Mouse (Mus musculus) heart, postnatal 4 days (tissue): ENCODE results near the gene Gm5089. TPM values are rescaled to one million over a fixed set of nuclear protein-coding genes. Genes with fewer than 3 reads are reported as not detected.

Source experiments
- DNase-seq: peaks from one replicate; pipeline ENCODE4 v3.0.0; 2021
- total RNA-seq, 2 experiments: library from RNA; stranded (reverse); gene quantifications; 2 replicates each; pipeline ENCODE4 v1.2.3; 2021

Gm5089 gene
- not detected for total RNA-seq

GRCm38 (mm10) chr14:122450496-122451382 lies at the start of gene Gm5089:
Gene Gm5089, minus strand, starts transcription at chr14:122451115.
- no peak for DNase-seq

GRCm38 (mm10) chr14:122492015-122492414 lies 41.1 kb upstream of the Gm5089 start:
- DNase-seq = no peak

GRCm38 (mm10) chr14:122491521-122491920 lies 40.6 kb upstream of the Gm5089 start:
- no peak for DNase-seq

- DNase-seq = no peak
These were observed 39.8 kb upstream of the Gm5089 start, which contains the start of gene Gm10837 for GRCm38 (mm10) chr14:122490441-122491328. Gene Gm10837, plus strand, starts transcription at chr14:122490586.

- DNase-seq = no peak
These were observed 38.9 kb upstream of the Gm5089 start for GRCm38 (mm10) chr14:122489686-122490414.

- no peak for DNase-seq
These were observed 38.1 kb upstream of the Gm5089 start for GRCm38 (mm10) chr14:122489041-122489440.

DNA sequence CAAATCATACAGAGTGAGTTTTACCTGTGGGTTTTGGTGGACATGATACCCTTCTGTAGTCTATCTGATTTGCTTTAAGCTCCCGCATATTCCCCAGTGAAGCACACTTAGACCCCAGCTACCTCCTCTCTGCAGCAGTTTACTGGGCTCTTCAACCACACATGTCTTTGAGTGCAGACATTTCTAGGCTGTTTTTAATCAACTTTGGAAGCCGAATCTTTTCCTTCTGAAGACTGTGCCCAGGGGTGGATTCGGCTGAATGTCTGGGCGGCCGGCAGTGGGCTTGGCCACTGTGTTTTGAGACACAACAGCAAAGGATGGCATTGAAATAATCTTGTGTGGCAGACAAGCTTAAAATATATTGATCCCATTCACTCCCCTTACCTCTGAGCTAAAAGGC lies 36.5 kb upstream of the Gm5089 start:
- DNase-seq = no peak

GRCm38 (mm10) chr14:122486611-122487010 lies 35.7 kb upstream of the Gm5089 start:
- no peak for DNase-seq

GRCm38 (mm10) chr14:122485635-122486181 lies 34.8 kb upstream of the Gm5089 start:
- DNase-seq = no peak

- DNase-seq = no peak
These were observed 34.1 kb upstream of the Gm5089 start for GRCm38 (mm10) chr14:122484844-122485551.

DNA sequence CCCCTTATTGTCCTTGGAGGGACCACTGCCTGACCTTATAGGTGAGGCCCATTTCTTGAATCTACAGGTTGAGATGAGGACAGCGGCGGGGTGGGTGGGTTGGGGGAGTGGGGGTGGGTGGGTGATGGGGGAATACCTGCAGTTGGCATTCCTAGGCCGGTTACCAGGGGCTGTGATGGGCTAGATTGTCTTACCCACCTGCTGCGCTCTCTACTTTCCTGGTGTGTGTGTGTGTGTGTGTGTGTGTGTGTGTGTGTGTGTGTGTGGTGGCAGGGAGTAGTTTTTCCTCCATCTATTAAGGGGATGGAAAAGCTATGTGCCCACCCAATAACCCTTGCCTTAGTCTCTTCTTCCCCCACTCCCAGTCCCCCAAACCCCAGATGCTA lies 33.5 kb upstream of the Gm5089 start:
- no peak for DNase-seq

DNA sequence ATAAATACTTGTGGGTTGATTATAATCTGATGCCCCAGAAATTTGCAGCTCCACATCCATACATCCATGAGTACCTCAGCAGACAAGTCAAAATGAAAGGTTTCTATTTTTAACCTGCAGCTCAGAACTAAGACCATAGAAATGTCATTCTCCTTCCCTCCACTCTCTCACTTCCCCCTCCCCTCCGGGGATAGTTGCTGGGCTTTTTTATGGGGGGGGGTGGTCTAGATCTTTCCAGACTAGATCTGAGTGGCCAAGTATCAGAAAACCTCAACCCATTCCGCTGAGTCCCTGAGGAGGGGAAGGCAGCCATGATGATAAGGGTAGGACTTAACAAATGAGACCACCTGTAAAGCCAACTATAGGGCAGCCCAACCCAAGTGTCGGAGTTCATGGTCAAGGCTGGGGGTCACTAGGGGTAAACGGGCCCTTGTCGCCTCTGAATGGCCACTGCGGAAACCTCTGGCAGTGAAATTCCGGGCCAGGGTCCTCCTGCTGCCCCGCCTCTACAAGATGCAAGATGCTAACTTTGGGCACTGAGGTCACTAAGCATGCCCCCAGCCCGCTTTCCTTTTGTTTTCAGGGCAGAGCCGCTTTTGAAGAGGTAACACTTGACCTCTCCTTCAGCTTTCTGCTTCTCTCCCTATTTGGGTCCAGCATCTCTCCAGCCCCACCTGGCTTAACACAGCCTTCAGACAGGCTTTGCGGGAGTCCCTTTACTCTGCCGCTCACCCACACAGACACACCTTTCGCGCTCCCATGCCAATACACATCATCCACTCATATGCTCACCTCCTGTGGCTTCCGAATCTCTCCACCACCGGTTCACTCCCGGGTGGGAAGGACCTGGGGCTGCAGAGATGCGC lies 32.9 kb upstream of the Gm5089 start:
- DNase-seq = no peak

DNA sequence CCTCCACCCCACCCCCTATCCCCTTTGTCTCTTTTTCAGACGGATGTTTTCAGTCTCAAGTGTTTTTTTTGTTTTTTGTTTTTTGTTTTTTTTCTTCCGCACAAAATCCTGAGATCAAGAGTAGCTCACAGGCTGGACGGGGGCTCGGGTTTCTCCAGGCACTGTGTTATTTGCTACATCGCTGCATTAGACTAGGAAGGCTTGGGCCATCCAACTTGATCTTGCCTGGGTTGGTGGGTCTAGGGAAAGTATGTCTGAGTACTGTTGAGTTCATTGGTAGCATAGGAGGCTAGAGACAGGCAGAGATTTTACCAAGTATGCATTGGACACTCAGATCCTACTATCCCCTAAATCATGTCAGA lies 32.1 kb upstream of the Gm5089 start:
- DNase-seq = no peak

GRCm38 (mm10) chr14:122482081-122483023 lies 31.4 kb upstream of the Gm5089 start:
- no peak for DNase-seq

DNA sequence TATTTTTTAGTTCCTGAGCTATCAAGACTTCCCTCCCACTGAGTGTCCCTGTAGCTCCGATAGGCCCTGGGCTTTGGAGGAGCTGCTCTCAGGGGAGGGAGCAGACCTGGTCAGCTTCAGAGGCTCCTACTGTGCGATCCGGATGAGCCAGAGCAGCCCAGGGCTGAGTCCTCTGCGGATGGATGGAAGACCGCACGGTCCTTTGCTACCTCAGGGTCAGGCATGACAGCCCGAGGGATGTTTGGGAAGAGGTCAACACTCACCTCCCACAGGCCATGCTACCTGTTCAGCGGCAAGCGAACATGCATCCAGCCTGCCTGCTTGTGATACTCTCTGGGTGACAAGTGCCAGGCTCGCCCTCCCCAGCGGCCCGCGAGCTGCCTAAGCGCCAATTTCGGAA lies 30.3 kb upstream of the Gm5089 start:
- DNase-seq = no peak

DNA sequence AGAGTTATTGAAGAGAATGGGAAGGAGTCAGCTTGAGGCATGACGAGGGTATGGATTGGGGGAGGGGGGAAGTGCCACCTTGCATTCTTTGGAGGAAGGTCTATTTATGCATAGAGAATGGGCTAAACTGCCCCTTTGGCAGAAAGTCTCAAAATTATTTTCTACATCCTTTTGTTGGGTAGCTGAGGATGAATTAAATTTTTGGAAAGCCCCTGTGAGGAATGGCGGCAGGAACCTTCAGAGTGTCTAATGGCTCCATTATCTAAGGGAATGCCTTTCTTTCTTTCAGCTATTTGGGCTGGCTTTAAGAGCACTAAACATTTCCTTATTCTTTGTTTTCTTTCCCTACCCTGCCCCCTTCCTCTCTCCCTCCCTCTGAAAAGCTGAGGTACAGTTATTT lies 29.4 kb upstream of the Gm5089 start:
- DNase-seq = no peak

DNA sequence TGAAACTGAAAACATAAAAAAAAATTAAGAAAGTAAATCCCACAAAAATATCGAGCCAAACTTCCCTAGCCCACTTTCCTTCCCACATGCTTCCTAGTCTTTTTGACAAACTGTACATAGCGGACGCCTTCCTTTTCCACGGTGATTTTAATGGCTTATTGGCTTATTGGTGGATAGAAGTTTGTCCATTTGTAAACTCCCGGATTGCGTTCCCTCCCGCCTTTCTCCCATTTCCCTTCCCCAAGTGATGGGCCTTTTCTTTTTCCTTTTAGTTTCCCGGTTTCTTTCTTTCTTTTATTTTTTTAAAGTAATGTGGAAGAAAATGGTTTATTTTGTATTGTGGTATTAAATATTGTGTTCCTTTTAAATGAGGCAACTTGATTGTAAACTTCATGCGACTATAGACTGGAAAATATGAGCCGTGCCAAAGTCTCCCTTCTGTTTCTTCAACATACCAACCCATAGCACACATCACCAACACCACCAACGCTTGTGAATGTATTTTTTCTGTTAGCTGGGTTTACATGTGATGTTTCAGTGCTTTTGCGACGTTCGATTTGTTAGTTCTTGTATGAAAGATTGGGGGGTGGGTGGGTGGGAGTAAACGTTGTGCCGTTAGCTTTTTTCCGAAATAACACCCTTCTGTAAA lies 28.7 kb upstream of the Gm5089 start:
- DNase-seq = no peak

DNA sequence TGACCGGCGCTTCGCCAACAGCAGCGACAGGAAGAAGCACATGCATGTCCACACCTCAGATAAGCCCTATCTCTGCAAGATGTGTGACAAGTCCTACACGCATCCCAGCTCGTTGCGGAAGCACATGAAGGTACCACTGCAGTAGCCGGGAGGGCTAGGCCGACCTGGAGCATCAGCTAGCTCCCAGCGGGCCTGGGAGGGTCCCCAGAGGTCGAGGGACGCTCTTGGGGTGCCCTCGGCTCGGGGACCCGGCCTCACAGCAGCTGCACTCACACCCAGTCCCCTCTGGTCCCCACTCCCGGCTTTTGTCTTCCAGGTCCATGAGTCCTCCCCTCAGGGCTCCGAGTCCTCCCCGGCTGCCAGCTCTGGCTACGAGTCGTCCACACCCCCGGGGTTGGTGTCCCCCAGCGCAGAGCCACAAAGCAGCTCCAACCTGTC lies 27.7 kb upstream of the Gm5089 start:
- DNase-seq = no peak
